Mouse (Mus musculus): ENCODE results near the gene Diaph2. TPM values are rescaled to one million over a fixed set of nuclear protein-coding genes. Genes with fewer than 3 reads are reported as not detected.

Gene Diaph2
- 4.2 and 4.4 TPM in 2 replicates for polyA plus RNA-seq (2015; fragmentation: Nextera tagmentation; extraction: Ambion mirVana)

DNA sequence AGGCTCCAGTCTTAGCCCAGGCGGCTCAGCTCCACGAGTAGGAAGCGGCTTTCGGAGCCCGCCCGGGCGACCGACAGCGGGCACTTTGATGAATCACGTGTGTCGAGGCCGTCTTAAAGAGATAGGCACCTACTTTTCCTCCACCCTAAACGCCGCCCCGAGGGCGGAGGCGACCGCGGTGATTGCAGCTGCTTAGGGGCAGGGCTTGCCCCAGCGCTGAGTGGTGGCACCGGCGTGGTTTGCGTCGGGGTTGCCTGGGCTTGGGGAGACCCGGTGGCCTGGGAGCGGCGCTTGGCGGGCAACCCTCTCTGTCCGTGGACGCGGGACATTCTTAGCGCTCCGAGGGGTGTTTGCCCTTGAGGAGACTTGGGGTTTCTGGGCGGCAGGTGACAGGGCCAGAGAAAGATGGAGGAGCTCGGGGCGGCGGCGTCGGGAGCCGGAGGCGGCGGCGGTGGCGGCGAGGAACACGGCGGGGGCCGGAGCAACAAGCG, at the start of gene Diaph2:
Gene Diaph2, plus strand, starts transcription at position 172 of the 491 bp plus-strand sequence.
- Histone ChIP-seq H3K4me2 (peak within 1 kb of the TSS; percentile 53), H3K9me3 (no peaks in the 10 kb centered on the region), H3K9ac (peak within 1 kb of the TSS; percentile 57), H3K4me1 (replicated peaks) (no peaks in the 10 kb centered on the region), H3K4me3 (peak within 1 kb of the TSS; percentile 65), H3K27ac (replicated peaks) (peak within 1 kb of the TSS; percentile 51; the same call in 1 of the 2 replicates), H3K36me3 (no peaks in the 10 kb centered on the region), H3K27me3 (no peaks in the 10 kb centered on the region)
- WGBS, result 7% methylated on average over 41 of the region's 49 CpGs
- peak; percentile 89 for ATAC-seq (ENCODE audit: low FRiP score, low read depth)

DNA sequence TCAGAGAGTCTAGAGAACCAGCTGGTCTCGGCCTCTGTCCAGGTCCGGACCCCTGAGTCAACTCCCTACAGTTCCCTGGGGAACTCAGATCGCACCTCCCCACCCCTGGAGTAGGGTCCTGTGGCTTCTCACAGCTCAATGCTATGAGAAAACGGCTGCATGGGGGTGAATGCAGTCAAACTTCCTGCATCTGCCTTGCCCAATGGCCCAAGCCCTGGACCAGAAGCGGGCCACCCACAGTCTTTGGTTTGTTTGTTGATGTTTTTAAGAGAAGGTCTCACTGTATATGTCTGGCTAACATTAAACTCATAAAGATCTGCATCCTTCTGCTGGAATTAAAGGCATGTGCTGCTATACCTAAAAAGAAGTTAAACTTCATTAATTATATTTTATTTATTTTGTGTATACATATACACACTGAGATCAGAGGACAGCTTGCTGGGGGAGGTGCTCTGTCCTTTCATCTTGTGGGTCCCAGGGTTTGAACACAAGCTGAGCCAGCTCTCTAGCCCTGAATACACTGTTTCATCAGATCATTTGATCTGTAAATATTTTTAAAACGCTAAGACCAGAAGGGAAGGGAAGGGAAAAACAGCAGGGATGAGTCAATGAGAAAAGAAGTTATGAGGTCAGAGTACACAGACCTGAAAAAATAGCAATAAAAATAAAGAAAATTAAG, 47.8 kb upstream of the Diaph2 start:
- H3K4me1 ChIP-seq (replicated peaks), result no peaks in the 10 kb centered on the region
- H3K9ac ChIP-seq, result no peak overlapping the region
- ATAC-seq (ENCODE audit: low FRiP score, low read depth), result no peak
- H3K9me3 ChIP-seq, result no peaks in the 10 kb centered on the region
- 61% methylated on average over 6 of the region's 6 CpGs for WGBS
- no peaks in the 10 kb centered on the region for H3K27me3 ChIP-seq
- no peaks in the 10 kb centered on the region for H3K36me3 ChIP-seq
- no peak overlapping the region for H3K27ac ChIP-seq (replicated peaks)
- no peak overlapping the region for H3K4me3 ChIP-seq
- H3K4me2 ChIP-seq, result no peak overlapping the region

DNA sequence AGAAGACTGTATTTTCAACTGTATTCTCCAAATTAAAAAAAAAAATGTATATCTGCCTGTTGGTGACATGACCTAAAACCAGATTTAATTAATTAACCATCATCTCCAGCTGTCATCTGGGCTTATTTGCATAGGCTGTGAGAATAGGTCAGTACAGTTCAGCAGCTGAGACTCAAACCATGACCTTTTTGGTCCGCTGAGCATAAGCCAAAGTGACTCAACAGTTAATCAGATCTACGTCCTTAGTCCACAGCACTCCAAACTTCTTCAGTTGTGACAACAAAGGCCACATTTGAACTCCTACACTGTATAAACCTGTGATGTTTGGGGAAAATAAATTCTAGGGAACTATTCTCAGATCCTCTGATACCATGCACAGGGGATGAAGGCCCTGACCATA, 39.9 kb upstream of the Diaph2 start:
- Histone ChIP-seq H3K9me3 (no peaks in the 10 kb centered on the region), H3K4me3 (no peak overlapping the region), H3K27me3 (no peaks in the 10 kb centered on the region), H3K9ac (no peak overlapping the region), H3K4me2 (no peak overlapping the region), H3K36me3 (no peaks in the 10 kb centered on the region), H3K4me1 (replicated peaks) (no peaks in the 10 kb centered on the region), H3K27ac (replicated peaks) (no peak overlapping the region)
- 59% methylated on average over 2 of the region's 2 CpGs for WGBS
- no peak for ATAC-seq (ENCODE audit: low FRiP score, low read depth)

DNA sequence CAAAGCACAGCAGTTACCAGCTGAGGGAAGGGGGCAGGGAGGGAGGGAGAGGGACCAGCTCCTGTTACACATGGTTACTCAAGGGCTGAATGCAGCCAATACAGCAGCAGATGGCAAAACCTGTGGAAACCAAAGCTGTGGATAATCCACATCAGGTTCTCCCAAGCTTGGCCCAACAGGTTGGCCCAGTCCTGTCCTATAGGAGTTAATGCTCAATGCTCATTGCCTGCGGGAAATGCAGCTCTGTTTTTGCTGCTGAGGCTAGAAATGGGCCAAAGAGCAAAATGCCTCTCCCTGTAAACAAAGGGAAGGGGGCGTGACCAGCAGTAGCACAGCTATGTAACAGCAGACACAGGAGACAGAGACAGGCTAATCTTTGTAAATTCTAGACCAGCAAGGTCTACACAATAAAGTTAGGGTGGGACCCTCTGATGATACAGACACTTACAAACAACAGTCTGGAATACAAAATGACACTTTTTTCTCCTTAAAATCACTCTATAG, 20.8 kb upstream of the Diaph2 start:
- 53% methylated on average over 2 of the region's 2 CpGs for WGBS
- ATAC-seq (ENCODE audit: low FRiP score, low read depth), result no peak
- Histone ChIP-seq H3K9me3 (no peaks in the 10 kb centered on the region), H3K4me3 (no peak overlapping the region), H3K4me1 (replicated peaks) (no peaks in the 10 kb centered on the region), H3K27me3 (no peaks in the 10 kb centered on the region), H3K27ac (replicated peaks) (no peak overlapping the region), H3K4me2 (no peak overlapping the region), H3K9ac (no peak overlapping the region), H3K36me3 (no peaks in the 10 kb centered on the region)

DNA sequence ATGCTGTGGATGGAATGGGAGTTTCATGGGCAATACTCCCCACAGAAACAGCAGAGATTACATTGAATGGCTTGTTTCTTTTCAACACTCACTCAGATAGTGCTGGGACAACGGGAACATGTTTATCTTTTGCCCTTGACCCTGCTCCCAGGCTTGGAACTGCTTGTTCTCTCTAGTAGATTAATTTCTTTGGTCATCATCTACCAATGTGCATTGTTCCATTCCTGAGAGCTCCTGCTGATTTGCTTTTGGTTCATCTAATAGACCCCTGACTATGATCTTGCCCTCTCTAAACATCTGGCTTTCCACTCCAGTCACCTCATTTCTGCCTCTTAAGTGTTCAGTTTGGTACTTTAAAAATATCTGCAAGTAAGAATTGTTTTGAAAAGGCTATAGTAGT, 13.0 kb upstream of the Diaph2 start:
- 35% methylated on average over 1 of the region's 1 CpGs for WGBS
- Histone ChIP-seq H3K4me3 (no peak overlapping the region), H3K36me3 (no peaks in the 10 kb centered on the region), H3K4me1 (replicated peaks) (no peaks in the 10 kb centered on the region), H3K27ac (replicated peaks) (no peak overlapping the region), H3K9ac (no peak overlapping the region), H3K4me2 (no peak overlapping the region), H3K9me3 (no peaks in the 10 kb centered on the region), H3K27me3 (no peaks in the 10 kb centered on the region)
- ATAC-seq (ENCODE audit: low FRiP score, low read depth), result no peak

DNA sequence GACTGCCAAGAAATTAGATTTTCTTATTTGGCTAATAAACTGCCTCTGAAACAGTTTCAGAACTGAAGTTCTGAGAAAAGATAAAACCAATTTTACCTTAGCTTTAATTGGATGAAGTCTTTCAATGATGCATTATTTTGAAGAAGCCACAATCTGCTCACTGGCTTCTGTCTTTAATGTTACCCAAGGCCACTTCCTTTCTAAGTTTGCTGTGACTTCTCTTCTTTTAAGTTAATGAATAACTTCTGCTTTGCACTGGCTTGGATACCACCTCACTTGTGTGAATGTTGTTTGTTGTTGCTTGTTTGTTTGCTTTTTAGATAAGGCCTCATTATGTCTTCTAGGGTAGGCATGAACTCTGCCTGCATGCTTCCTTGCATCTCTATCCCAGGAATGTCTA, 10.3 kb upstream of the Diaph2 start:
- H3K27ac ChIP-seq (replicated peaks), result no peak overlapping the region
- no peaks in the 10 kb centered on the region for H3K36me3 ChIP-seq
- no peak for ATAC-seq (ENCODE audit: low FRiP score, low read depth)
- no peaks in the 10 kb centered on the region for H3K27me3 ChIP-seq
- H3K4me2 ChIP-seq, result no peak overlapping the region
- H3K9ac ChIP-seq, result no peak overlapping the region
- no peaks in the 10 kb centered on the region for H3K4me1 ChIP-seq (replicated peaks)
- H3K9me3 ChIP-seq, result no peaks in the 10 kb centered on the region
- H3K4me3 ChIP-seq, result no peak overlapping the region

DNA sequence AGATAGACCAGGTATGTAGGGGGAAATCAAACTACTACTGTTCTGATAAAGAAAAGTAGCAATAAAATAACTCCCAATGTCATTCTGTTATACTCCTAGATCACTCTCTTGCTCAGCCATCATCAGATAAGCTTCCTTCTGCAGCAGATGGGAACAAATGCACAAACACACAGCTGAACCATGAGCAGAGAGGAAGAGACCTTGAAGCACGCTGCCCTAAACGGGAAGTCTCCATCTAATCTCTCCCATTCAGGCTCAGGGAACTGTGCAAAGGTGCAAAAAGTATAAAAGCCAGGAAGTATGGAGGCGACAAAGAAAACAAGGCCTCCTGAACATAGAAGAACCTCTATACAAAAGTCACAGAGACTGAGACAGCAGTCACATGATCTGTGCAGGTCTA, 6.6 kb upstream of the Diaph2 start:
- Histone ChIP-seq H3K27me3 (no peaks in the 10 kb centered on the region), H3K9ac (no peak overlapping the region), H3K4me1 (replicated peaks) (no peaks in the 10 kb centered on the region), H3K4me2 (no peak overlapping the region), H3K27ac (replicated peaks) (no peak overlapping the region), H3K36me3 (no peaks in the 10 kb centered on the region), H3K9me3 (no peaks in the 10 kb centered on the region), H3K4me3 (no peak overlapping the region)
- 90% methylated on average over 3 of the region's 3 CpGs for WGBS
- ATAC-seq (ENCODE audit: low FRiP score, low read depth), result no peak

DNA sequence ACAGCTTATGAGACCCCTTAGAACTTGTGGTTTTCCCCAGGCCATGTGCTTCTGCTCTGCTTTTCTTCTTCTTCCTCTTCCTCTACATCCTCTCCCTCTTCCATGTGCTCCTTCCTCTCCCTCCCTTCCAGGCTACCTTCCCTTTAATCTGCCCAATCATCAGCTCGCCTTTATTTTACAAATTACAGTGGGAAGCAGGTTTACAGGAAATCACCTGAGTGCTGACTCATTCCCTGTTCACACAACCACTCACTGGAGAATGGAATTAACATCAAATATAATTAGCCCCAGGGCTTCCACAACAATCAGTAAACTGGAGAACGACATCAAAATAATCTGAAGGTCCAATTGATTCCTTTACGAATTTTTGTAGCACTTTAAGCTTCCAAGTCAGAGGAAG, 3.6 kb upstream of the Diaph2 start:
- H3K36me3 ChIP-seq, result no peaks in the 10 kb centered on the region
- no peak overlapping the region for H3K4me3 ChIP-seq
- ATAC-seq (ENCODE audit: low FRiP score, low read depth), result no peak
- H3K27ac ChIP-seq (replicated peaks), result no peak overlapping the region
- H3K9me3 ChIP-seq, result no peaks in the 10 kb centered on the region
- WGBS, result 76% methylated on average over 3 of the region's 3 CpGs
- no peak overlapping the region for H3K9ac ChIP-seq
- H3K4me2 ChIP-seq, result no peak overlapping the region
- H3K4me1 ChIP-seq (replicated peaks), result no peaks in the 10 kb centered on the region
- no peaks in the 10 kb centered on the region for H3K27me3 ChIP-seq

DNA sequence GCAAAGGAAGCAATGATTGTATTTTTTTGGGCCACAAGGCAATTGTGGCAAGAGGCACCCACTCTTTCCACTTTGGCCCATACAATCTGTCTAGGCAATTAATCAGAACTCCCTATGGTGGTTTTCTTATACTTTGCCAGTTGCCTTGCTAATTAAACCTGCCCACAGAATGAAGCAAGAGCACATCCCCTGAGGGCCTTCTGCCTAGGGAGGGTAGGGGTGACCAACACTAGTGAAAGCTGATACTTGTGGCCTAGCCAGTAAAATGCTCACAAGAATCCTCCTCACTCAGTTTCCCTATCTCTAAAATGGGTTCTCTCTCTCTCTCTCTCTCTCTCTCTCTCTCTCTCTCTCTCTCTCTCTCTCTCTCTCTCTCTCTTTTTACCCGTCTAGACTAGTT, 440 bp upstream of the Diaph2 start:
- Histone ChIP-seq H3K27ac (replicated peaks) (no peak overlapping the region), H3K27me3 (no peaks in the 10 kb centered on the region)

DNA sequence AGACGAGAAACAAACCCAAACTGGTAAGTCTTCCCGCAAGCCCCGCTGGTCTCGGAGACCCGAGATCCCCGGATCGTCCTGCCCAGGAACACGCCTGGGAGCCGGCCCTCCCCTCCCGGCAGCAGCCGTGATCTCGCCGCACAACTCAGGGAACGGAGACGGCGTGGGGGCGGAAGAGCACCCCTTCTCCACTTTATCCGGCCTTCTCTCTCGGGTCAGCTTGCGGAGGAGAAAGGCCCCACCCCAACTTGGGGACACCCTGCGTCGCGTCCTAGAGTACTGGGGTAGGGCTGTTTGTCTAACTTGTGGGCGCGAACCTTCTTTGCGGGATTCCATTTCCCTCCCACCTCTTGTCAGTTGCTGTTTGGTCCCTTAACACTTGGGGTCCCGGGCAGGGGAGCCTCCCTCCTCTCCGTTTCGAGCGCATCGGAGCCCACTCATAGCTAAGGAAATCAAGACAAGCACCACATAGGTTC, 590 bp downstream of the Diaph2 start:
- H3K36me3 ChIP-seq, result no peaks in the 10 kb centered on the region
- no peaks in the 10 kb centered on the region for H3K9me3 ChIP-seq
- peak overlapping the region; percentile 65 for H3K4me3 ChIP-seq
- peak overlapping the region; percentile 51; the same call in 1 of the 2 replicates for H3K27ac ChIP-seq (replicated peaks)
- peak; percentile 76 for ATAC-seq (ENCODE audit: low FRiP score, low read depth)
- H3K4me1 ChIP-seq (replicated peaks), result no peaks in the 10 kb centered on the region
- H3K27me3 ChIP-seq, result no peaks in the 10 kb centered on the region
- peak overlapping the region; percentile 53 for H3K4me2 ChIP-seq
- 20% methylated on average over 31 of the region's 31 CpGs for WGBS
- H3K9ac ChIP-seq, result peak overlapping the region; percentile 57

More for the DNA sequence above, 440 bp upstream of the Diaph2 start:
- WGBS, result 7% methylated on average over 1 of the region's 1 CpGs
- H3K9ac ChIP-seq, result no peak overlapping the region
- H3K4me3 ChIP-seq, result peak overlapping the region; percentile 65
- H3K4me2 ChIP-seq, result peak overlapping the region; percentile 53
- no peaks in the 10 kb centered on the region for H3K4me1 ChIP-seq (replicated peaks)
- no peaks in the 10 kb centered on the region for H3K36me3 ChIP-seq
- ATAC-seq (ENCODE audit: low FRiP score, low read depth), result no peak
- H3K9me3 ChIP-seq, result no peaks in the 10 kb centered on the region

DNA sequence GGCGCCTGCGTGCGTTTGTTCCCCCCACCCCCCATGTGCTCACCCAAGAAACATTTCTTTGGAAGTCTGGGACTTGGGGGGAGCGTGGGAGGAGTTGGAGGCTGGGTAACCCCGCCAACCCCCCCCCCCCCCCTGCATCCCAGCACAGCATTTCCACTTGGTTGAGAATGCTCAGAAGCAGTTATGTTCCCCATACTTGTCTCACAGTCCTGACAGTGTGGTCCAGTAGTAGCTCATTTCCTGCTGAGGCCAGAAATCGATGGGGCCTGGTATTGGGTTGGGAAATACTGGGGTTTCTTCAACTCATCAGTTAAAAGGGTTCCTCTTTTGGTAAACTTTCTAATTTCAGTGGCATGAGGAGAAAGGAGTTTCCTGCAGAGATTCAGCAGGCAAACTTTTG, 1.1 kb downstream of the Diaph2 start:
- peak overlapping the region; percentile 53 for H3K4me2 ChIP-seq
- H3K4me1 ChIP-seq (replicated peaks), result no peaks in the 10 kb centered on the region
- H3K27me3 ChIP-seq, result no peaks in the 10 kb centered on the region
- peak overlapping the region; percentile 57; the same call in 1 of the 2 replicates for H3K9ac ChIP-seq
- H3K36me3 ChIP-seq, result no peaks in the 10 kb centered on the region
- no peaks in the 10 kb centered on the region for H3K9me3 ChIP-seq
- no peak overlapping the region for H3K27ac ChIP-seq (replicated peaks)
- peak overlapping the region; percentile 65 for H3K4me3 ChIP-seq
- no peak; the same call in 1 of the 2 replicates for ATAC-seq (ENCODE audit: low FRiP score, low read depth)
- WGBS, result 16% methylated on average over 6 of the region's 6 CpGs

DNA sequence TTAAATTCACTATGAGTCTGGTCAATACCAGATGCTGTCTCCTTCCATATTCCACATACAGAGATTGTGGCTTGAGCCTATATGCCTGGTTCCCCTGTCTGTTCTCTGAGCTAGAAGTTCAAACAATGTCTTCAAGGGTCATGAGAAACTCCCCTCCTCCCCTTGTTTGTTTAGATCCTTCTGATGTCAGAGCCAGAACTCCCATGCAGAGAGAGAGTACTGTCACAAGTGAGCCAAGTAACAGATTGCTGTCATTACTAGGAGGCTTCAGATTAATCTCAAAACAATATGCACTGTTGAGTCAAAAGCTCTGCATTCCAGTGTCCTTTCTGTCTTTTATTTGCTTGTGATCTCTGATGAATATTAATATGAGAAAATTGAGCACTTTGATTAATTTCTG, 7.1 kb downstream of the Diaph2 start:
- ATAC-seq (ENCODE audit: low FRiP score, low read depth), result no peak

More for the DNA sequence above, 7.1 kb downstream of the Diaph2 start:
- H3K27ac ChIP-seq (replicated peaks), result no peak overlapping the region
- no peak overlapping the region for H3K4me3 ChIP-seq
- H3K9me3 ChIP-seq, result no peaks in the 10 kb centered on the region
- H3K9ac ChIP-seq, result no peak overlapping the region
- H3K4me1 ChIP-seq (replicated peaks), result no peaks in the 10 kb centered on the region
- H3K4me2 ChIP-seq, result no peak overlapping the region
- H3K27me3 ChIP-seq, result no peaks in the 10 kb centered on the region
- no peaks in the 10 kb centered on the region for H3K36me3 ChIP-seq
